24 mouse cellular contexts compared by ENCODE assay signal in the genomic region with DNA sequence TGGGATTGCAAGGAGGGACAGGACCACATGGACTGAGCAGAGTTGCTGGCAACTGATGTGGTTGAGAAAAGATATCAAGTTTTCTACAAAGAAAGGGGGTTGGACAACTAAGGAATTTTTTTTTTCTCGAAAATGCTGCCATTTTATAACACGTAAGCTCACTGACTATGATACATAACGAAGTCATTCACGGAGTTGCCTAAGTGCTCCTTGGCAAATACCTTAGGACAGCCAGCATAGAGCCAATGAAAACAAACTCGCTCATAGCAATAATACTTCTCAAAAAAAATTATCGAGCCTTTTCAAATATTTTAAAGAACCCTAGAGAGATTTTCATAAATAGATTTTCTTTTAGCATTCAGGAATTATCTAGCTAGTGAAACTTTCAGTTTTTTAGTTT. TPM values are rescaled to one million over a fixed set of nuclear protein-coding genes. Genes with fewer than 3 reads are reported as not detected.
"Had no signal": no experiment of that assay in that cellular context is flagged by ENCODE, and none has a peak within 500 bp of the region (broad histone marks: within the 10 kb centered on the region; RNA-seq: fewer than 3 reads in every experiment).

No protein-coding gene starts in this region.

- DNase-seq: liver, postnatal 0 days; lung, adult 2 months; lung, postnatal 10 days; lung, postnatal 4 days; midbrain, embryonic 14.5 days; retina, postnatal 1 day; right cerebral cortex, adult 18-20 months; right cerebral cortex, postnatal 25 days; right cerebral cortex, postnatal 4 days; spleen, adult 18-20 months; thymus, adult 18-20 months; thymus, postnatal 14 days; thymus, postnatal 36 days had no signal

- H3K4me1 ChIP-seq: lung, embryonic 15.5 days; midbrain, embryonic 10.5 days; midbrain, embryonic 12.5 days; neural tube, embryonic 13.5 days; neural tube, embryonic 15.5 days had no signal

- H3K4me3 ChIP-seq: lung, embryonic 15.5 days; midbrain, embryonic 10.5 days; midbrain, embryonic 12.5 days; myocyte; neural tube, embryonic 13.5 days; neural tube, embryonic 15.5 days had no signal

- H3K9ac ChIP-seq: liver, postnatal 0 days; lung, embryonic 15.5 days; midbrain, embryonic 12.5 days; neural tube, embryonic 13.5 days; neural tube, embryonic 15.5 days had no signal

- ATAC-seq: liver, postnatal 0 days; midbrain, embryonic 16.5 days had no signal

- H3K9me3 ChIP-seq: lung, embryonic 15.5 days; midbrain, embryonic 10.5 days; midbrain, embryonic 12.5 days; neural tube, embryonic 13.5 days; neural tube, embryonic 15.5 days had no signal

- H3K27ac ChIP-seq: lung, embryonic 15.5 days; midbrain, embryonic 10.5 days; midbrain, embryonic 12.5 days; neural tube, embryonic 13.5 days; neural tube, embryonic 15.5 days had no signal

- H3K36me3 ChIP-seq: lung, embryonic 15.5 days; midbrain, embryonic 10.5 days; midbrain, embryonic 12.5 days; neural tube, embryonic 13.5 days; neural tube, embryonic 15.5 days had no signal

- H3K27me3 ChIP-seq: lung, embryonic 15.5 days; midbrain, embryonic 12.5 days had no signal

- H3K4me2 ChIP-seq: lung, embryonic 15.5 days; midbrain, embryonic 12.5 days; neural tube, embryonic 13.5 days; neural tube, embryonic 15.5 days had no signal

RNA-seq across cellular contexts. Expression of gene Nkx2-5, which starts 56.1 kb away (rescaled TPM):
- total RNA-seq: megakaryocyte, adult 5-6 weeks; megakaryocyte-erythroid progenitor cell, adult 5-6 weeks had no signal
- polyA plus RNA-seq: liver, postnatal 0 days; midbrain, embryonic 10.5 days; midbrain, embryonic 12.5 days; midbrain, embryonic 14.5 days; midbrain, embryonic 16.5 days; neural tube, embryonic 11.5 days; neural tube, embryonic 15.5 days; thymus, postnatal 0 days had no signal
